Mouse (Mus musculus) stomach, adult 2 months (tissue): Measurements from ENCODE around the gene Gm49318. TPM values are rescaled to one million over a fixed set of nuclear protein-coding genes. Genes with fewer than 3 reads are reported as not detected.

Experiments
- polyA plus RNA-seq: library from polyadenylated mRNA; depleted of rRNA; stranded (reverse); fragments of >200 nt; gene quantifications from 2 replicates; pipeline ENCODE4 v1.2.3, GENCODE M21; 2012; rRNA removed

Gene Gm49318
- polyA plus RNA-seq: not detected in 2 replicates

GRCm38 (mm10) chr9:22070791-22071573 is at the start of gene Gm49318, which contains the start of gene Zfp653:
Gene Gm49318 (minus strand): TSS chr9:22071259.
Gene Zfp653 (minus strand): TSS chr9:22071376.

GRCm38 (mm10) chr9:22116740-22117426 is 45.8 kb upstream of the Gm49318 start, which contains the start of gene Elof1:
Gene Elof1 (minus strand): TSS chr9:22117172.

GRCm38 (mm10) chr9:22098993-22099696 is 28.1 kb upstream of the Gm49318 start, which contains the start of gene Cnn1:
Gene Cnn1 (plus strand): TSS chr9:22099216.

GRCm38 (mm10) chr9:22085022-22085834 is 14.2 kb upstream of the Gm49318 start, which contains the start of gene Ecsit:
Gene Ecsit (minus strand): TSS chr9:22085438.

GRCm38 (mm10) chr9:22051958-22052254 is 19.2 kb downstream of the Gm49318 start, which contains the start of gene Elavl3:
Gene Elavl3 (minus strand): TSS chr9:22052023.

GRCm38 (mm10) chr9:22002194-22003162 is 68.6 kb downstream of the Gm49318 start, which contains the start of the genes Ccdc151 and Prkcsh:
Gene Ccdc151 (minus strand): TSS chr9:22002634.
Gene Prkcsh (plus strand): TSS chr9:22002806.

GRCm38 (mm10) chr9:21989230-21990110 is 81.6 kb downstream of the Gm49318 start, which contains the start of gene Rgl3:
Gene Rgl3 (minus strand): TSS chr9:21989446.

Other genes with a start within 250 kb of the Gm49318 start
- 3.4 and 4.1 TPM in 2 replicates for gene Angptl8, start 235.7 kb downstream of the Gm49318 start, polyA plus RNA-seq
- 34.1 and 43.0 TPM in 2 replicates for gene Dock6, start 218.6 kb downstream of the Gm49318 start, polyA plus RNA-seq
- gene Rab3d, start 153.1 kb downstream of the Gm49318 start, polyA plus RNA-seq: 153 and 157 TPM in 2 replicates
- gene Ccdc159, start 143.8 kb downstream of the Gm49318 start, polyA plus RNA-seq: 1.5 and 1.9 TPM in 2 replicates
- 106 and 127 TPM in 2 replicates for gene Tmem205, start 143.7 kb downstream of the Gm49318 start, polyA plus RNA-seq
- gene Plppr2, start 134.2 kb downstream of the Gm49318 start, polyA plus RNA-seq: 9.0 and 10.0 TPM in 2 replicates
- 4.9 and 6.1 TPM in 2 replicates for gene Swsap1, start 115.5 kb downstream of the Gm49318 start, polyA plus RNA-seq
- gene Epor, start 107.8 kb downstream of the Gm49318 start, polyA plus RNA-seq: 1.6 and 2.4 TPM in 2 replicates
- gene Rgl3, start 81.8 kb downstream of the Gm49318 start, polyA plus RNA-seq: 27.3 and 31.9 TPM in 2 replicates
- gene Ccdc151, start 68.6 kb downstream of the Gm49318 start, polyA plus RNA-seq: not detected in 2 replicates
- 51.0 and 53.4 TPM in 2 replicates for gene Prkcsh, start 68.5 kb downstream of the Gm49318 start, polyA plus RNA-seq
- gene Elavl3, start 19.2 kb downstream of the Gm49318 start, polyA plus RNA-seq: 0.21 and 0.30 TPM in 2 replicates
- gene Zfp653, start 117 bp upstream of the Gm49318 start, polyA plus RNA-seq: 7.2 and 7.4 TPM in 2 replicates
- 28.0 and 28.9 TPM in 2 replicates for gene Ecsit, start 14.2 kb upstream of the Gm49318 start, polyA plus RNA-seq
- gene Cnn1, start 28.0 kb upstream of the Gm49318 start, polyA plus RNA-seq: 574 and 943 TPM in 2 replicates
- gene Elof1, start 45.9 kb upstream of the Gm49318 start, polyA plus RNA-seq: 106 and 132 TPM in 2 replicates
- 54.2 and 73.9 TPM in 2 replicates for gene Acp5, start 64.5 kb upstream of the Gm49318 start, polyA plus RNA-seq
- gene Pigyl, start 85.6 kb upstream of the Gm49318 start, polyA plus RNA-seq: 42.9 and 45.4 TPM in 2 replicates
- gene Zfp872, start 116.8 kb upstream of the Gm49318 start, polyA plus RNA-seq: not detected in 2 replicates
- 1.3 and 6.8 TPM in 2 replicates for gene Zfp809, start 154.5 kb upstream of the Gm49318 start, polyA plus RNA-seq
- gene Zfp599, start 188.6 kb upstream of the Gm49318 start, polyA plus RNA-seq: 0.02 TPM in 1 of 2 replicates, not detected in the other
- gene Zfp810, start 236.4 kb upstream of the Gm49318 start, polyA plus RNA-seq: 0.79 and 0.99 TPM in 2 replicates